Mouse (Mus musculus) ES-E14 (cell line): ENCODE results near the gene Cox17.

Source experiments
- CHD2 ChIP-seq: IDR thresholded peaks from 2 replicates; pipeline ENCODE4 v1.6.1; 2014; ENCODE audit warnings: mild to moderate bottlenecking, low read depth, low read length, inconsistent platforms
- MAFK ChIP-seq: IDR thresholded peaks from 2 replicates; pipeline ENCODE4 v1.6.1; 2014; ENCODE audit warnings: mild to moderate bottlenecking, low read depth, low read length, inconsistent platforms; ENCODE audit not compliant: insufficient read depth
- ZC3H11A ChIP-seq: IDR thresholded peaks from 2 replicates; pipeline ENCODE4 v1.6.1; 2012; ENCODE audit warnings: low read depth, mild to moderate bottlenecking, inconsistent platforms, low read length, borderline replicate concordance
- ZNF384 ChIP-seq: IDR thresholded peaks from 2 replicates; pipeline ENCODE4 v1.6.1; 2012; ENCODE audit warnings: low read depth, low read length, inconsistent platforms

DNA sequence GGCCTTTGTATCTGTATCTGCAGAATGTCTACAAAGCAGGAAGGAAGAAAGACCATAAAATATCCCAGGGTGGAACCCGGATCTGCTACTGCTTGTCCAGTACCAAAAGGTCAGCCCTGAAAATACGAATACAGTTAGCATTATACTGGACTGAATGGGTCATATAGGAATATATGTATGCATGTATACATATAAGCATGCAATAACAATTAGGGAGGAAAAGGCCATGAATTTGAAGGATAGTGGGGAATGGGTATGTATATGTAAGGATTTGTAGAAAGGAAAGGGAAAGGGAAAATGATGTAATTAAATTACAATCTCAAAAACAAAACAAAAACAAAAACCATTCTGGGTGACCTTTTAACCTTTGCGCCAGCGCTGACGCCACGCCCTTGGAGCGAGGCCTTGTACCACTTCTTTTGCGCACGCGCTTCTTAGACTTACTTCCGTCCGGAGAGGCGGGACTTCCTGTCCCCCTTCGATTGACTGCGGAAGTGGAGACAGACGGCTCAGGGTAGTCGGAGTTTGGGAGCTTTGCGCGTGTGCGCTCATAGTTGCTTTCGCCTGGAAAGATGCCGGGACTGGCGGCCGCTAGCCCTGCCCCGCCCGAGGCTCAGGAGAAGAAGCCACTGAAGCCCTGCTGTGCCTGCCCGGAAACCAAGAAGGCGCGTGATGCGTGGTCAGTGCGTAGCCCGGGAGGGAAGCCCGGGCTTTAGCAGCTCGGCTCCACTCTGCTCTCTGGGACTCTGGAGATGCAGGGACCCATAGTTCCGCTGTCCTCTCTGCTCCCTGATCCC lies at the start of gene Cox17, which contains the start of gene Gm21987:
- TF ChIP-seq CHD2 (no peak), ZNF384 (no peak), MAFK (no peak), ZC3H11A (no peak)
